Mouse (Mus musculus) G1E-ER4 (cell line): ENCODE data around the gene Fam166a. TPM values are rescaled to one million over a fixed set of nuclear protein-coding genes. Genes with fewer than 3 reads are reported as not detected.

ENCODE experiments used
- GATA1 ChIP-seq: IDR thresholded peaks from one replicate; pipeline ENCODE4 v1.8.0; 2012; ENCODE audit warnings: low read length, inconsistent platforms
- polyA plus RNA-seq: library from polyadenylated mRNA; stranded (reverse); fragments of >175 nt; gene quantifications from 2 replicates; pipeline ENCODE4 v1.2.3, GENCODE M21; 2012

Fam166a gene
- polyA plus RNA-seq, 1 experiment, result 0.09 TPM

DNA sequence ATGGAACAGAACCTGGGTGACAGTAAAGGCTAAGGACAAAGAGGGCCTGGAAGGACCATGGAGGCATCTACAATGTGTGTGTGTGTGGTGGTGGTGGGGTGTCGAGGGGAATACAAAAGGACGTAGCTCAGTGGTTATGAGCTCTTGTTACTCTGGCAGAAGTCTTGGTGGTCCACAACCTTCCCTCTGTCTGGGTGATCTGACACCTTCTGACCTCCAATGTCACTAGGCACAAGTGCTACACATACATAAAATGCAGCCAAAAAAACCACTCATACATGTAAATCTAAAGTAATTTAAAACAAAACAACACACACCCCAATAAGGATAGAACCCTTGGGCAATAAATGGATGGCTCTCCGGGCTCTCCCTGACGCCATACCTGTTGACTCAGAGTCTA lies 8.9 kb downstream of the Fam166a start:
- no peak for TF ChIP-seq GATA1

GRCm38 (mm10) chr2:25228431-25228889 lies 9.9 kb downstream of the Fam166a start:
- TF ChIP-seq GATA1, result no peak

DNA sequence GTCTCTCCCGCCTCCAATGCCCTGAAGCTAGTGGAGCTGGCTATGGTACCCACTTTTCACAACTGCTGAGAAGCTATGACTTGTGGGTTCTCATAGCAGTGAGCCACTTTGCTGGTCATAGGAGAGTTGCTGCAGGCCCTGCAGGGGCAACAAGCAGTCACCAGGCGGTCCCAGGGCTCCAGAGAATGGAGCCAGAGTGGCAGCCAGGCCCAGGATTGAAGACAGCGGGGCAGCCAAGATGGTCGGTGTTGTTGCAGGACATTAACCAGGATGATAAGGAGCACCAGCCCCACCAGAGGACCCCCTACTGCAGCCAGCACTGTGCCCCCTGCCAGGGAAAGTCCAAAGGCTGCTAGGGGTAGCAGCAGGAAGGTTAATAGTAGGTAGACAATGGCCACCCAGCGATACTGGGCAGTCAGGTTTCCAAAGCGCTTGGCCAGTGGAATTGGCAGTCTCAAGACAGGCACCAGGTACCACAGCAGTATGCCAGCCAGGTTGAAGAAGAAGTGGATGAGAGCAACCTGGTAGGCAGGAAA lies 10.5 kb downstream of the Fam166a start:
- TF ChIP-seq GATA1, result no peak

GRCm38 (mm10) chr2:25229582-25229981 lies 11.0 kb downstream of the Fam166a start:
- no peak for TF ChIP-seq GATA1

- no peak for TF ChIP-seq GATA1
These were observed 12.0 kb downstream of the Fam166a start for GRCm38 (mm10) chr2:25230581-25230980.

- TF ChIP-seq GATA1, result no peak
These were observed 12.5 kb downstream of the Fam166a start for GRCm38 (mm10) chr2:25231038-25231437.

- TF ChIP-seq GATA1, result peak; percentile 66
These were observed 14.9 kb downstream of the Fam166a start for GRCm38 (mm10) chr2:25233421-25233820.

- no peak for TF ChIP-seq GATA1
These were observed 15.5 kb downstream of the Fam166a start, which contains the start of gene Slc34a3 for GRCm38 (mm10) chr2:25234050-25234449. Slc34a3 (minus strand) TSS chr2:25234364.

GRCm38 (mm10) chr2:25234551-25235220 lies 16.1 kb downstream of the Fam166a start:
- TF ChIP-seq GATA1, result no peak

DNA sequence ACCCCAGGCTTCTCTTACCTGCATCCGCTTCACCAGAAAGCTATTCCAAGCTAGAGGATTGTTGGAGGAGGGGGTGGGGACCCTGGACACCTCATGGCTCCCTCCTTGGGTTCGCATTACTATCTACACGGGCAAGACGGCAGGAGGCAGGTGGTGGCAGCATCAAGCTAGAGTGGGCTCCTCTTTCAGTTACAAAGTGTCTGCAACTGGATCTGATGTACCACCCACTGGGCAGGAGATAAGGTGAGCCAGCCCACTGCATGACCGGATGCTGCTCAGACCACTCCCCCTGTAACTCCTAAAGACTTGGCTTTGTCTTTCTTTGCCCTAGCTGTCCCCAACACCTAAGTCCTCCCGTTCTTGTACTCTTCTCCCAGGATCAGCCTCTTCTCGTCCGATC lies 18.1 kb downstream of the Fam166a start, which contains the start of gene Rnf224:
TSS of gene Rnf224 (minus strand) at position 174 of the 400 bp plus-strand sequence.
- no peak for TF ChIP-seq GATA1

DNA sequence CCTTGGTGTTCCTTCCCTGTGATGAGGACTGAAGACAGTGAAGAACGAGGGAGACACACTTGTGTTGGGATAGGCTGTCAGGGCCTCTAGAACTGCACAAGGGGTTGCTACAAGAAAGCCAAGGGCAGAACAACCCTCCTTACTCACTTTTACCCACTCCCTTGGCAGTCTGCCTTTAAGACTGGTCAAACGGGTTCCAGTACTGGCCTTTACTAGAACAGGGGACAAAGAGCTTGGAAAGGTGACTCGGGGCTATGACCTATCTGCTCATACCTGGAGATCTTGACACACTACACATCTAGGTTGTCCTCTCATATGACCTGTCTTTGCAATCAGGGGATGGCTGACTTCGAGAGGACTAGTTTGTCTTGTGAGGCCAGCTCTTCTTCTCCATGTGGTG lies 19.0 kb downstream of the Fam166a start:
- no peak for TF ChIP-seq GATA1

DNA sequence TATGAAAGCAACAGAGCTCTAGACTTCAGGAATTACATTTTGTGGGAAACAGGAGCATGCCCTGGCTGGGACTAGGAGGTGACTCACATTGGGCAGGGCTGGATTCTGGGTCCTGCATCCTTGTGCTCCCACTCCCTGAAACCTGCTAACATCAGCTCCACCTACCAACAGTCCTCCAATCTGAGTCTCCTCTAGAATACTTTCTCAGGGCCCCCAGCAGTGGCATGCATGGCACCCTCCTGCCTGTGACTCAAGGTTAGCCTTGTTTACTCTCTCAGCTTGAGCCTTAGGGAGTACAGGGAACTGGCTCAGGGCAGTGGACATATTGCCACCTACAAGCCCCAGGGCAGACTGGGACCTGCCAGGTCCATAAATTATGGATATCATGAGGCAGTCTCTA lies 19.6 kb downstream of the Fam166a start:
- no peak for TF ChIP-seq GATA1

- TF ChIP-seq GATA1, result no peak
These were observed 21.2 kb downstream of the Fam166a start for GRCm38 (mm10) chr2:25239766-25240165.

- TF ChIP-seq GATA1, result no peak
These were observed 21.8 kb downstream of the Fam166a start for GRCm38 (mm10) chr2:25240310-25240709.

GRCm38 (mm10) chr2:25240723-25241437 lies 22.3 kb downstream of the Fam166a start:
- no peak for TF ChIP-seq GATA1

GRCm38 (mm10) chr2:25241438-25241775 lies 22.9 kb downstream of the Fam166a start:
- TF ChIP-seq GATA1, result no peak

GRCm38 (mm10) chr2:25242101-25242506 lies 23.6 kb downstream of the Fam166a start, which contains the start of the genes Rnf208 and Cysrt1:
Rnf208 (plus strand) TSS chr2:25242255.
Cysrt1 (minus strand) TSS chr2:25242452.
- TF ChIP-seq GATA1, result no peak
